ENCODE assay signal across 8 mouse cellular contexts in genomic region chr13:28958211-28959067, GRCm38 (mm10). TPM values are rescaled to one million over a fixed set of nuclear protein-coding genes. Genes with fewer than 3 reads are reported as not detected.
A peak's percentile ranks its signal among the peaks of the same experiment; 100 is the strongest.
DNase-seq lines count a peak whose midpoint lies in the region; ATAC-seq and TF ChIP-seq lines count a peak whose summit lies in the region.

No protein-coding gene starts in this region.

- no peaks in the 10 kb centered on the region for H3K4me1 ChIP-seq in ES-E14 (ENCODE audit: control insufficient read depth in 2 of 2, insufficient read depth in 2 of 2, low read length in 2 of 2, poor library complexity in 1 of 2)
- peaks cover 34% of the 10 kb centered on the region for H3K4me1 ChIP-seq in hindbrain, embryonic 10.5 days (replicated peaks)

- WGBS in hindbrain, embryonic 10.5 days: under 1% methylated on average over 54 of the region's 54 CpGs

- no peaks in the 10 kb centered on the region for H3K9me3 ChIP-seq in ES-E14 (ENCODE audit: control insufficient read depth, insufficient read depth, low read depth, low read length)
- H3K9me3 ChIP-seq in hindbrain, embryonic 10.5 days: no peaks in the 10 kb centered on the region

- peak; percentile 54 for ATAC-seq in frontal cortex, adult (ENCODE audit: low TSS enrichment)

- peak overlapping the region; percentile 67 to 78 for H3K4me3 ChIP-seq in ES-E14 (ENCODE audit: insufficient read depth in 1 of 2, low read depth in 1 of 2, low read length in 2 of 2, poor library complexity in 1 of 2, severe bottlenecking in 1 of 2)
- H3K4me3 ChIP-seq in hindbrain, embryonic 10.5 days: peak overlapping the region; percentile 62

- peak overlapping the region; percentile 65 for H3K9ac ChIP-seq in ES-E14 (ENCODE audit: insufficient read depth, low read depth, low read length, poor library complexity, severe bottlenecking)

- H3K27ac ChIP-seq in ES-E14 (ENCODE audit: insufficient read depth, low read depth, low read length, poor library complexity, severe bottlenecking): no peak overlapping the region; the same call in 1 of the 2 replicates
- peak overlapping the region; percentile 93 for H3K27ac ChIP-seq in hindbrain, embryonic 10.5 days

- H3K36me3 ChIP-seq in ES-E14 (ENCODE audit: control insufficient read depth, insufficient read depth, low read length, poor library complexity, severe bottlenecking): no peaks in the 10 kb centered on the region
- H3K36me3 ChIP-seq in hindbrain, embryonic 10.5 days: no peaks in the 10 kb centered on the region

- in situ Hi-C loops in ES-E14 (cut with MboI; ENCODE audit: low sequenced_read_pairs in 2 of 2, unreplicated experiment in 2 of 2): loop anchor here in 1 of 2 experiments (10.0 kb wide), 1 partner anchor 876 kb away; no protein-coding TSS in a partner anchor

- no peak for DNase-seq in ES-E14 (ENCODE audit: low read depth, low spot score)
- DNase-seq in cerebellum, adult 8-10 months: peak; percentile 56
- DNase-seq in hindbrain, embryonic 10.5 days (ENCODE audit: low spot score): peak; percentile 86
- DNase-seq in layer of hippocampus, postnatal 14 days (ENCODE audit: low spot score in 2 of 2): peak; percentile 71 to 75
- DNase-seq in lung, postnatal 25 days (ENCODE audit: low spot score): peak; percentile 63
- DNase-seq in right cerebral cortex, adult 18-20 months: peak; percentile 62
- peak; percentile 77 to 79 for DNase-seq in urinary bladder, adult 18-20 months (ENCODE audit: low spot score in 2 of 2)

- H3K27me3 ChIP-seq in hindbrain, embryonic 10.5 days (ENCODE audit: insufficient read depth, poor library complexity, severe bottlenecking): no peaks in the 10 kb centered on the region; the same call in 1 of the 2 replicates

TF ChIP-seq in ES-E14, 5 proteins besides CTCF, POLR2A, EP300 and RAD21:
- TF ChIP-seq HCFC1 (IDR thresholded peaks at IDR 0.05; ENCODE audit: borderline replicate concordance, insufficient read depth, low read length): 0 out of 2 replicates have a peak, but pooled peaks have one; percentile 17
- TF ChIP-seq ZNF384 (IDR thresholded peaks at IDR 0.05; ENCODE audit: low read depth, low read length): no peak

RNA-seq across cellular contexts. Expression of gene Sox4, which starts 4.9 kb away (rescaled TPM):
- 19.5 and 27.1 TPM in 2 replicates for total RNA-seq in ES-E14 (2012; rRNA removed)
- 59.5 and 95.7 TPM in 2 replicates for polyA plus RNA-seq in hindbrain, embryonic 10.5 days (2016; fragmentation: Nextera tagmentation; extraction: Ambion mirVana)
- total RNA-seq in layer of hippocampus, postnatal 14 days (2021): 10 to 100 TPM; 47.8 to 50.1 TPM
